Mouse (Mus musculus): ENCODE data around the gene Actn1.

Gene Actn1

DNA sequence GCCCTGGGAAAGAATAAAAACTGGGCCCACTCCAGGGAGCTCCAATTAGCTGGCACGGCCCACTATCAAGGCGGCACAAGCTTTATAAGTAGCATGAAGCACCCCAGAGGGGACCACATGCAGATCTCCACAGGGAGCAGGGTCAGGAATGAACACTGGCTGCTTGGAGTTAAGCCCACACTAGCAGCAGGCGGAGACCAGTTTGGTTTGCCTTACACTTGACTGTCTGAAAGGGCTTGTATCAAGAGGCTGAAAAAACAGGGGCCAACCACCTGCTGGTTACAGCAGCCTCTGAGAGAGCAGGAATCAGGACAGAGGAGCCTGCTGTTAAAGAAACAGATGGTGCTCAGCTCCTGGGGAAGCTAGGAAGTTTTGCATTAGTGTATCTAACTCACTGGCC is 32.3 kb downstream of the Actn1 start:
- DNase-seq (ENCODE audit: extremely low read depth, low read depth) = no peak

DNA sequence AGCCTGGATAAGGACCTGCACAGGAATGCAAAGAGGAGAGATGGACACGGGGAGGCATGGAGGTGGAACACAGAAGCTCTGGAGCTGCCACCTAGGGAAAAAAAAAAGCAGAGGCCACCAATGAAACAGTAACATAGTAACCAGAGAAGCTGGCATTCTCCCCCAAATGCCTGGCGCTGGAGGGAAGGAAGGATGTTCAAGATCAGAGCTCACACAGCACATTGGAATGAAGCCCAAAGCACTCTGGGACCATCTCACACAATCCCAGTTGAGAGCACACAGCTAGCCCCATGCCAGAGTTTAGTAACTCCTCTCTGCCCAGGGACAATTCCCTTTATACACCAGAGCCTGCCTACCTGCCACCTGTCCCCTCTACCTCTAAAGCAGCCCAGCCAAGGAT is 34.1 kb downstream of the Actn1 start:
- DNase-seq (ENCODE audit: extremely low read depth, low read depth) = no peak

DNA sequence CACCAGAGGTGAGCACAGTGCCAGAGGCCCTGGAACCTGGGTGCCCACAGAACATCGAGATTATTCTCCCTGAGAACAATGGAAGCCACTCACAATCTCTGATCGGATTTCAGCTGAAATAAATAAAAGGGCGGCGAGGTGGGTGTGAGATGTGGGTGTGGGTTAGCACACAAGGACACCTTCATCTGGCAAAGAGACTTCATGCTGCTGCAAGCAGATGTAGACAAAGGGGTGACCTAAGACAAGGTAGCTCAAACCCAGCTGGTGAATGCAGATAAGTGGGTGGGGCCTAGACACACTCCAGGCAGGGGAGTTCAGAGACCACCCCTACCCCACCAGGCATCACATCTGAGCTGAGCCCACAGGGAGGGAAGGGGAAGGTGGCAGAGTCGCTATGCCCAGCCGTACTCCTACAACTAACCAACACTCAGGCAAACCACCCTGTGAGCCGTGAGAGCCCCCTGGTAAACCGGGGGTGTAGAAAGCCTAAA is 35.9 kb downstream of the Actn1 start:
- no peak for DNase-seq (ENCODE audit: extremely low read depth, low read depth)

DNA sequence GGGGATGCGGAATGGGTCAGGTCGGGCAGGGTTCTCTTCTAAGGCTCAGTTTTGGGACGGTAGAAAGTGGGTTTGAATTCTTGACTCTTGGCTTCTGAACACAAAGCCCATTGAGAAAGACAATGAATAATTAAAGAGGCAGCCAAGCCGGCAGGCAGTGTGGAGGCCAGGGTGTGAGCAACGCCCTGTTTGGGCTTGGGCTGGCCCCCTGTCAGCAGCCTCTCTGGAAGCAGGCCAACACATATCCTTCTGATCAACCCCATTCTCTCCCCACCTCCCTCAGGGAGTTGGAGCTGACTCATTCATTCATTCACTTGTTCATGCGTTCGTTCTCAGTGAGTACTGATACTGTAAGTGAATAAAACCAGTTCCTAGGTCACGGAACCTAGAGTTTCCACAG is 36.7 kb downstream of the Actn1 start:
- peak; percentile 26 for DNase-seq (ENCODE audit: extremely low read depth, low read depth)

DNA sequence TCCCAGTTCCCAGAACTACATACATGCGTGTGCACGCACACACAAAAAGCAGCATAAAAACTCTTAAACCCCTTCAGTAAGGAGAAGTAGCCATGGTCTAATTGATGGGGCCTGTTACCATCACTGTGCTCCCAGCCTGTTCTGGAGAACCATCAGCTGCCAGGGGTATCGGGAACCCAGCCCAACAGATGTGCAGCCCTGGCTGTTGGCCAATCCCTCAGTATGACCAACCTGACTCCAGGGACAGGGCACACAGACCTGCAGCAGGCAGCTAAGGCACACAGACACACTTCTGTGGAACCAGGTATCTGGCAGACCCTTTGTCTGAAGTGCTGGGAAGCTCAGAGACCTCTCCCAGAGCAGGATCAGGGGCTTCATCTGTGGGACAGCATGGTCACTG is 37.7 kb downstream of the Actn1 start:
- no peak for DNase-seq (ENCODE audit: extremely low read depth, low read depth)

DNA sequence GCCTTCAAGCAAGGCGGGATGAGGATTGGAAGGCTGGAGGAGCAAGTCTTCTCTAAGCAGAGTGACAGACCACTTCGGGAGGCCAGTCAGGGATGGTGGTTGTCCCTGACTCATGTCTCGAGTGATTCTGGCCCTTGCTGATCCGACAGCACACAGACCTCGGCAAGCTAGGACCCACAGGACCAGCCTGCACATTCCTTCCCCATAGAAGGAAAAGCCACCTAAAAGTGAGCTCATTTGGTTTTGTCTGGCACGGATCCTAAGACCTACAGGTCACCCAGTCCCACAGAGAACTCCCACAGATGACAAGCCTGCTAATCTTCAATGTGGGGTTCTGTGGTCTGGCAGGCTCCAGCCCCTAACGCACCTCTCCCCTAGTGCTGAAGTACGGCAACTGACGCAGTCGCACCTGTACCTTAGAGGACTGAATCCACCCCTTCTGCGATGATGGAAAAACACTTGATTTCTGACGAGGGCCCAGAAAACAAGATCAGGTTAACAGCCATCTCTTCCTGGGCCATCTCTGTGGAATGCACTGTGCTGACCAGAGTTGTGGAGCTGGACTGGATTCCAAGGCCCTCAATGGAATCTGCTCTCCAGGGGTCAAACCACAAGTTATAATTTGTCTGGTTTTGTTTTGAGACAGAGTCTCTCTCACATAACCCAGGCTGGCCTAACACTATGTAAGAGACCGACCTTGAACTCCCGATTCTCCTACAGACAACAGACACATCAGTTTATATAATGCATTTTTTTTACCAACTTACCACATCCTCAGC is 39.7 kb downstream of the Actn1 start:
- no peak for DNase-seq (ENCODE audit: extremely low read depth, low read depth)

DNA sequence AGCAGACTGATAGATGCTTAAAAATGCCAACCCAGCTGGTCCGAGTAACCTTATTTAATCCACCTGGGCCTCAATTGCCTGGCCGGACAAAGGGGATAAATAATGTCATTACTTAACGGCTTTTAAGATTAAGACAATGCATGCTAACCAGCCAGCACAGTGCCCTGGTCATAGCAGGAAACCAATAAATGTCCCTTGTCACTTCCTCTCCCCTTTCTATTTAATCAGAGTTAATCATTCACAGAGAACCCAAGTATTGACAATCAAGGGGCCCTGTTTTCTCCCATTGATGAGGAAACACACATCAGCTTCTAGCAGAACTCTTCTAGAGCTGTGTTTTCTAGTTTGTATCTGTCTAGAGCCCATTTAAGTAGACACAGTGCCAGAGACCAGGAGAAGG is 41.4 kb downstream of the Actn1 start:
- DNase-seq (ENCODE audit: extremely low read depth, low read depth) = no peak

DNA sequence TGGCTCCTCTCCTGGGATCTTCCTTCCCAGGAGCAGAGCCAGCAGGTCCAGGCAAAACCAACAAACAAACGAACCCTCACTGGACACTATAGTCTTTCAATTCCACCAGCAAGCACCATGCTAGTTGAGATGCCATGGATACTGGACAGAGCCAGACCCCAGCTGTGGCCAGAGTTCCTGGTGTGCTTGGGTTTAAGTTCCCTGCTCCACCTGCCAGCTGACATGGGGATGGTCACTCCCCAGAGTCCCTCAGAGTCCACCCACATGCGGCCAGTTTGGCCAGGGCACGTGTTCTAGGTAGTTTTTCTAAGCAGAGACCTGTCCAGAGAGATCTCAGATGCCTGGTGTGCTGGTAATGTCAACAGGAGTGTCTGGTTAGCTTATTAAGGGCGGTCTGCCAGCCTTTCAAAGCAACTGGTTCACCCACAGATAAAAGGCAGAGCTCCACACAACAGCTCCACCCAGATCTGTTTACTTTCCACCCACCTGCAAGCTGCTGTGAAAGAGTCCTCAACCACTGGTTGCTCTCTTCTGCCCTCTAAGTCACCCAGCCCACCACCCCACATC is 42.0 kb downstream of the Actn1 start:
- no peak for DNase-seq (ENCODE audit: extremely low read depth, low read depth)

DNA sequence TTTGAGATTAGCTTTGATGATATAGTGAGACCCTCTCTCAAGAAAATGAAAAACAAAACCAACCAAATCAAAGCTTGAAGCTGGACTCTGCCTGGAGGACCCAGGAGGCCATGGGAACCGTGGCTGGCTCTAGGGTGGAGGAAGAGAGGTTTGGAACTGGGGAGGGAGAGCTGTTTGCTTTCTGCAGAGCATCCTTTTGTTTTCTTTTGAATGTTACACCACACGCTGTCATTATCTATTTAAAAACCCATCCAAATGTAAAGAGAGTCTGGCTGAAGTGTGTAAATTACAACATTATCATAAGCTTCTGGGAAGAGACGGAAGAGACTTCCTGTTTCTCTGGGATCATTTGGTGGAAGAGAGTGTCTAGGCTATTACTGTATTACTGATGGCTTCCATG is 43.1 kb downstream of the Actn1 start:
- no peak for DNase-seq (ENCODE audit: extremely low read depth, low read depth)

DNA sequence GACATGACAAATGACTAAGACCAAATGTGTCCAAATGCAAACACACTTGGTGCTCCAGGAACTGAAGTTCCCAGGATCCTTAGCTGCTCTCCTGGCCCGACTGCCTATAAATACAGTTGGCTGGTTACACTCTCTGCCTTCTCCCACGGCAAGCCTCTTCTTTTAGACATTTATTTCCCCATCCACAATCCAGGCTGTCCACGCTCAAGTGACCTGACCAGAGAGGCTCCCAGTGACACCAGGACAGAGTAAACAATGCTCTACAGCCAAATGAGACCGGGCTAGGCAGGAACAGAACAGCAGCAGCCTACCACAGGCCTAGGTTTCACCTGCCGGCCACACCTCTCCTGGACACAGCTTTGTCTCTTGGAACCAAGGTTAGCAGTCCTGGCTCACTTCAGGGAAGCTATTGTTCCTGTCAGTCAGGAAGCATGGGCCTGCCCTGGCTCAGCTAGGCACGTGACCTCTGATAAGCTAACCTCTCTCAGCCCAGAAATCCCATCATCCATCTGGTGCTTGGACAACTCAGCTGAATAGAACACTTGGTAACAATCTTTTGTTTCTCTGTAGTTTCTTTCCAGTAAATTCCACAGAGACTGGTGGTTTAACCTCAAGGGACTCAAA is 43.8 kb downstream of the Actn1 start:
- DNase-seq (ENCODE audit: extremely low read depth, low read depth) = no peak

DNA sequence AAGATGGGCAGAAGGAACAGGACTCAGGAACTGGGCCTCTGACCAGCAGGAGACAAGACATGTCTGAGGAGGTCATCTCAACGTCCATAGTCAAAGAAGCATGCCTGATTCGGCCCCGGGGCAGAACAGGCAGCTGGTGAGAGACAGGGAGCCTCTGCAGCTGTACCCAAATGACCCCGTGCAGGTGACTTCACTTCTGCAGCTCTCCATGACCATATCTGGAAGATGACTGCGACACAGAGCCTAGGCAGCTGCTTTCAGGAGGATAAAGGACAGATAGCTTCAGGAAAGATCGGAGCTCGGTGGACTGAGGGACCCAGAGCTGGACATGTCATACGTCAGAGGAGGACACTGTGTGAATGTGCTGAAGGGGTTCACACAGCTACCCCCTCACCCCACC is 46.4 kb downstream of the Actn1 start:
- no peak for DNase-seq (ENCODE audit: extremely low read depth, low read depth)

DNA sequence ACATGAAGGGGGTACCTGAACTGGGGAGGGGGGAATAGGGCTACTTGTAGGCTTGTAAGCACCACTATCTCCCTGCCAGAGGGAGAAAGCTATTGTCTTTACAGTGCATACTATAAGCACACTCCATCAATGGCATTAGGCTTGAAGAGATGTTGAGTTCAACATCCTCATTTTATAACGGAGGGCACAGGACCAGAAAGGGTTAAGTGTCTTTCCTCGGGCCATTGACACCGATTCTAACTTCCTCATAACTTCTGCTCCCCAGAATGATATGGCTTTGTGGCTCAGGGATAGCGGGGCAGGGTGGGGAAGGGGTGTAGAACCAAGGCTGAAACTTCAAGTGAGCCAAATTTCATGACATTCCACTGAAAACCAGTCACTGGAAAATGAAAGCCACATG is 46.9 kb downstream of the Actn1 start:
- peak; percentile 63 for DNase-seq (ENCODE audit: extremely low read depth, low read depth)

DNA sequence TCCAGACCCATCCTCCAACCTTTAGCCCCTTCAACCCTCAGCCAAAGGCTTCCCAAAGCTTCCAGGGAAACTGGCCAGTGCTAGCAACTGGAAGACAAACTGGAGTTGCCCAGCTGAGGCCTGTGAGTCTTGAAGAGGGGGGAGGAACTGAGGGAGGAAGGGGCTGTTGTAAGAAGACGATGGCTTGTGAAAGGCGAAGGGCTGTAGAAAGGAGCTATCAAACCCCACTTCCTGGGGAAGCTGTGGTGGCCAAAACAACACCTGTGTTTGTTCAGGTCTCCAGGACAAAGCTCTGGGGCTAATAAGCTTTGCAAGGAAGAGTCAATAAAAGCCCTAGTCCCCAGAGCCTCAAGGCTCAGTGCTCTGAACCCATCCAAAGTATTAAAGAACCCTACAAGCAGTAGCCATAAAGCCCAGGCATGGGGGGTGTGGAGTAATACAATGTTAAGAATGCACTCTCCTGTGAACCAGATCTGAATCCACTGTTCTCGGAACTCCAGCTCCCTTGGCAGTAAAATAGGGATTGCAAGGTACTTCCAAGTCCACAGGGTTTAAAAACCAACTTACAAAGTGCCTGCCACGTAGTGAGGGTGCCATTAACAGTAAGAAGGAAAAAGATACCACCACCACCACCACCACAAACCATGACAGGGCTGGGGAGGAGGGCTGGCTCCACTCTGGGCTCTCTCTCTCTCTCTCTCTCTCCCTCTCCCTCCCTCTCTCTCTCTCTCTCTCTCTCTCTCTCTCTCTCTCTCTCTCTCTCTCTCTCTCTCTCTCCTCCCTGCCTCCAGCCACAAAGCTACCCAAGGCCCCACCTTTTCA is 49.2 kb downstream of the Actn1 start:
- DNase-seq (ENCODE audit: extremely low read depth, low read depth) = no peak

DNA sequence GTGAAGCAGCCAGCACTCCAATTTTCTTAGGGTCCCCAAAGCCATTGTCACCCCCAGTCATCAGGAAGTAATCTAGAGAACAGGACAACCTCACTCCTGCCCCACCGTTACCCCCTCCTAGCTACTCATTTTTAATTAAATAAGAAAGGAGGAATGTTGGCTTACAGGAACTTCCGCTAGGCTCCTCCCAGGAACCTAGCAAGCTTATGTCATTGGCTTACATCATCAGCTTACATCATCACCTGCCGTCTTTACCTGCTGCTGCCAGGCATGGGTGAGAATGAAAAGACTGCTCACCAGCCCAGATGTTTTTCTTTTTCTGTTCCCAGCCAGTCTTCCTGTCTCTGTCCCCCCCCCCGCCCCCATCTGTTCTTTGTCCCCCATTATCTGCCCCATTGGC is 50.3 kb downstream of the Actn1 start:
- no peak for DNase-seq (ENCODE audit: extremely low read depth, low read depth)

DNA sequence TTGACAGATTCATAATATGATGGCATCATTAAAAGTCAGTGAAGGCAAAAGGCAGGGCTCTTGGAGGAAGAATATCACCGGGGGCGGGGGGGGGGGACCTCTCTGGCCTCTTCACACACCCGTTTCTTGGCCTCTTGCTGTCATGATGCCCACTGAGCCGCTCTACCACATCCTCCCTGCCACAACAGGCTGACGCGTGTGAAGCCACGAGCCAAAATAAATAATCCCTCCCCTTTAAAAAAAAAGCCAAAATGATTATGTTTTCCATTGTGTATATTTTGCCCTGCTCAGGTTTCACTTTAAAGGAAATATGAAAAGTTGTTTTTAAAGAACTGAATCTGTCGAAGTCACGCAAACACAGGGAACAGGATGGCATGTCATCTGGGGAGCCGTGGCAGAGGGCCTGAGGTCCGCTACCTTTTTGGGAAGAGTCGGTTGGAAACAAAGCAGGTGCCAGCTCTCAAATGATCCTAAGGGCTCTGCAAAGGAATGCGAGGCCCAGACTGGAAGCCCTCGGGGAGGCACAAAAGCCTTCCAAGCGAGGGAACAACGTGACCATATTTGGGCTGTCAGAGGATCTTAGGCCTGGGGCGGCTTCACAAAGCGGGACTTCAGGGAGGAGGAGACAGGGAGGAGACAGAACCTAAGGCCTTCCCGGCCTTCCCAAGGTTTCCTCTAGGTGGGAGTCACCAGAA is 51.9 kb downstream of the Actn1 start:
- DNase-seq (ENCODE audit: extremely low read depth, low read depth) = no peak

DNA sequence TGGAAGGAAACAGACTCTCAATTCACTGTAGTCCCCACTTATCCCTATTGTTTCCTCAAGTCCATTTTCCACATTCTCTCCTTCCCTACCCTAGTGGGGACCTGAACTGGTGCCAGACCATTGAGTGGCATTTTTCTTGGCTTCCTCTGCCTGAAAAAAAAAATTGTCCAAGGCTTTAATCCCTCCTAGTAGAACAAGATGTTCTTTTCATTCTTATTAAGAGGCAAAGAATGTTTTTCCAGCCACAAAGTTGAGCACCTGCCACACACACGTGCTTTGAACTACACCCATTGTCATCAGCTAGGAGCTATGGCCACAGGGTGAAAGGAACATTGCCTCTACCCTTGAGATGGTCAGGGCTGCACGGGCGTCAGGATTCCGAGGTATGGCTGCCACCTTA is 56.9 kb downstream of the Actn1 start:
- no peak for DNase-seq (ENCODE audit: extremely low read depth, low read depth)

DNA sequence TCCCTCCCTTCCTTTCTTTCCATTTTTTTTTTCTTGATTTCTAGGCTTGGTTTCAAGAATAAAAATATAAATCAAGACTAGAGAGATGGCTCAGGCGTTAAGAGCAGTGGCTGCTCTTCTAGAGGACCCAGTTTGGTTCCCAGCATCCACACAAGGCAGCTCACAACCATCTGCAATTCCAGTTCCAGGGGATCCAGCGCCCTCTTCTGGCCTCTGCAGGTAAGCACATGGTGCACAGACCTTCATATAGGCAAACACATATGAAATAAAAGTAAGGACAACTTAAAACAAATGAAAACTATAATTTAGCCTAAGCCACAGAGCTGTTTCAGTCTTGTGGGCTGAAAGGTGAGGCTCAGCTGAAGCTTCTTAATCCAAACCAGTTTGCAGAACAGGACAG is 60.4 kb downstream of the Actn1 start:
- DNase-seq (ENCODE audit: extremely low read depth, low read depth) = no peak

DNA sequence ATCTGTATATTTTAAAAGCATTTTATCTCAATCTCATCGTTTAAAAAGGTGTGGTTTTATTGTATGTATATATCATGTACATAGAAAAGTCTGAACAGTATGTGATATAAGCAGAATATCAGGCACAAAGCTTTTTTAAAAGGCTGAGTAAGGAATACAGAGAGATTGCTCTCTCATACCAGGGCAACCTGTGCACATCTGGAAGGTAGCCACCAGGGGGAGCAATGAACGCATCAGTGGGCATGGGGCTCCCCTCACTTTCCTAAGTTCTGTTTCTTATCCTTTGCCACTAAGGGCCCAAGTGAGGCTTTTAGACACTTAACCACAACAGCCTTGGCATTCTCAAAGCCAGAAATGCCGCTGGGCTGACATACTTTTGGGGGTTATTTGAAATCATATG is 61.7 kb downstream of the Actn1 start:
- DNase-seq (ENCODE audit: extremely low read depth, low read depth) = peak; percentile 27

DNA sequence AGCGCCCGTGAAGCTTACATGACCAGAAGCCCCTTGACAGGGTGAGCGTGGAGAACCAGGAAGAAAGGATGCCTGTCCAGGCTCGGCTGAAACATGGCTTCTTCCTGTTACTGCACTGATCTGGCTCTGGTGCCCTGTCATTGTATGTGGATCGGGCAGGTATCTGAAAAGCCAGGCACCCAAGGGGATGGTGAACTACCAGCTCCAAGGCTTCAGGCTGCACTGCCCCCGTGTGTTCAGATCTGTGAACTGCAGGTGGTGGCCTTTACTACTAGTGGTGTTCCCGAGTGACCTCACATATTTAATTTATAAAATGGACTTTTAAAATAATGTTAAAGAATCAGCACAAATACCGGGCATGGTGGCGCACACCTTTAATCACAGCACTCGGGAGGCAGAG is 62.8 kb downstream of the Actn1 start:
- DNase-seq (ENCODE audit: extremely low read depth, low read depth) = peak; percentile 31

DNA sequence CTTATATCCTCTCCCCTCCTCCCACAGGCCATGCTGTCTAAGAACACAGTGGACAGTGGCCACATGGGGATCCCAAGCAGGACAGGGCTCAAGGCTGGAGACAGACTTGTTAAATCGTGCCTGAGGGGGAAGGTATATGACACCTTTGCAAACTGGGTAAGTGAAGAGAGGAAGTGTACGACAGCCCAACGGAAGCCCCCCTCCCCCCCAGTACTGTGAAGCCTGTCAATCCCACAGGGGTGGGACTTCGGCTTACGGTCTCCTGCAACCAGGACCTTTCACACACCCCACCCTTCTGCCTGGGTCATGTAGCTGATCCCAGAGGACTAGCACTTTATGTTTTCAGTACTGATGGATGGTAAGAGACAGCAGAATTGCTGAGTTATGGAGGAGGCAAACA is 68.4 kb downstream of the Actn1 start:
- no peak for DNase-seq (ENCODE audit: extremely low read depth, low read depth)

DNA sequence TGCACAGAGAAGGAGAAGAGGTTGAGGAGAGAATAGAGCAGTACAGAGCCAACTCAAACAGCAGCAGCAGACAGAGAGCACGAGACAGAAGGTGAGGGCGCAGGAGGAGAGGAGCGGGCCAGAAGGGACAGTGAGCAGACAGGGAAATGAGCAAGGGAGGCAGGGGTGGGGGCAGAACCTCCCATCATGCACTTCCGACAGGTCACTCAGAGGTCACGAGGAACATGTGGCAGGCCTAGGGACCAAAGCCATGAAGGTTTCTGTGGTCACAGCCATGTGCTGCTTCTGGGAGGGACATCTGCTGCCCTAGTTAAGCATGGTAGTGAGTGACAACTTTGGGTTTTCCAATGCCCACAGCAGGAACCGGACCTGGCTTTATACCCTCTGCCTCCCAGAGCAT is 68.8 kb downstream of the Actn1 start:
- DNase-seq (ENCODE audit: extremely low read depth, low read depth) = no peak

All from MEL-GATA-1-ER (cell line).